Mouse (Mus musculus) liver, postnatal 0 days (tissue): ENCODE measurements around the gene Tmem161b. TPM values are rescaled to one million over a fixed set of nuclear protein-coding genes. Genes with fewer than 3 reads are reported as not detected.
"Not testable (repeated sequence)": the region's sequence is repeated elsewhere in the genome, so short reads cannot be mapped to it uniquely, and the experiment has no call there.

ENCODE experiments used
- ATAC-seq: fragments of 200-750 bp; cut with Nextera tagmentation; 2 replicates; pipeline ENCODE4 v1.8.0; 2017; ENCODE audit warnings: mild to moderate bottlenecking, moderate library complexity
- DNase-seq: peaks from one replicate; pipeline ENCODE4 v3.0.0-alpha.2; 2016
- H3K27ac ChIP-seq: fragments of 300-500 bp; sonication (generic); 2 replicates; pipeline ENCODE4 v1.5.1; 2014; ENCODE audit warnings: antibody characterized with exemption, moderate library complexity, mild to moderate bottlenecking, low read depth
- H3K27me3 ChIP-seq: fragments of 300-500 bp; sonication (generic); 2 replicates; pipeline ENCODE4 v1.6.1; 2014; ENCODE audit warnings: low read length, control low read depth, mixed read lengths; ENCODE audit not compliant: insufficient read depth
- H3K36me3 ChIP-seq: fragments of 300-500 bp; sonication (generic); replicated peaks from 2 replicates; pipeline ENCODE4 v1.6.1; 2014; ENCODE audit warnings: mild to moderate bottlenecking, control low read depth, low read length, moderate library complexity, mixed read lengths; ENCODE audit not compliant: insufficient read depth
- H3K4me1 ChIP-seq: fragments of 300-500 bp; sonication (generic); 2 replicates; pipeline ENCODE4 v1.6.1; 2014; ENCODE audit warnings: antibody characterized with exemption, mild to moderate bottlenecking, control low read depth; ENCODE audit not compliant: insufficient read depth
- H3K4me2 ChIP-seq: fragments of 300-500 bp; sonication (generic); 2 replicates; pipeline ENCODE4 v1.6.1; 2014; ENCODE audit warnings: low read depth, mild to moderate bottlenecking, low read length, moderate library complexity, mixed read lengths
- H3K4me3 ChIP-seq: fragments of 300-500 bp; sonication (generic); 2 replicates; pipeline ENCODE4 v1.5.1; 2014; ENCODE audit warnings: low read depth, low read length
- H3K9ac ChIP-seq: fragments of 300-500 bp; sonication (generic); replicated peaks from 2 replicates; pipeline ENCODE4 v1.6.1; 2014; ENCODE audit warnings: mild to moderate bottlenecking, moderate library complexity
- H3K9me3 ChIP-seq: fragments of 300-500 bp; sonication (generic); 2 replicates; pipeline ENCODE4 v1.6.1; 2016; ENCODE audit warnings: mild to moderate bottlenecking, control low read depth, low read length, mixed read lengths
- CTCF ChIP-seq: sonication (generic); IDR thresholded peaks from 2 replicates; pipeline ENCODE4 v1.5.1; 2016; ENCODE audit warnings: antibody characterized with exemption, low read depth
- EP300 ChIP-seq: IDR thresholded peaks from 2 replicates; pipeline ENCODE4 v1.6.1; 2016; ENCODE audit warnings: antibody characterized with exemption, low read depth, mild to moderate bottlenecking
- WGBS: fragments of 180-500 bp; shearing (Covaris S2); extraction: QIAGEN DNeasy Blood & Tissue Kit; methylation state at CpG from one replicate; pipeline ENCODE4 v1.1.7; 2014; ENCODE audit not compliant: insufficient replicate concordance; 5-methylcytosine and 5-hydroxymethylcytosine counted together
- polyA plus RNA-seq: library from polyadenylated mRNA; unstranded; fragments of >200 nt; fragmentation: Nextera tagmentation; extraction: Ambion mirVana; gene quantifications from 2 replicates; pipeline ENCODE4 v1.2.1, GENCODE M21; 2015

Gene Tmem161b
- polyA plus RNA-seq, result 6.5 and 7.9 TPM in 2 replicates

DNA sequence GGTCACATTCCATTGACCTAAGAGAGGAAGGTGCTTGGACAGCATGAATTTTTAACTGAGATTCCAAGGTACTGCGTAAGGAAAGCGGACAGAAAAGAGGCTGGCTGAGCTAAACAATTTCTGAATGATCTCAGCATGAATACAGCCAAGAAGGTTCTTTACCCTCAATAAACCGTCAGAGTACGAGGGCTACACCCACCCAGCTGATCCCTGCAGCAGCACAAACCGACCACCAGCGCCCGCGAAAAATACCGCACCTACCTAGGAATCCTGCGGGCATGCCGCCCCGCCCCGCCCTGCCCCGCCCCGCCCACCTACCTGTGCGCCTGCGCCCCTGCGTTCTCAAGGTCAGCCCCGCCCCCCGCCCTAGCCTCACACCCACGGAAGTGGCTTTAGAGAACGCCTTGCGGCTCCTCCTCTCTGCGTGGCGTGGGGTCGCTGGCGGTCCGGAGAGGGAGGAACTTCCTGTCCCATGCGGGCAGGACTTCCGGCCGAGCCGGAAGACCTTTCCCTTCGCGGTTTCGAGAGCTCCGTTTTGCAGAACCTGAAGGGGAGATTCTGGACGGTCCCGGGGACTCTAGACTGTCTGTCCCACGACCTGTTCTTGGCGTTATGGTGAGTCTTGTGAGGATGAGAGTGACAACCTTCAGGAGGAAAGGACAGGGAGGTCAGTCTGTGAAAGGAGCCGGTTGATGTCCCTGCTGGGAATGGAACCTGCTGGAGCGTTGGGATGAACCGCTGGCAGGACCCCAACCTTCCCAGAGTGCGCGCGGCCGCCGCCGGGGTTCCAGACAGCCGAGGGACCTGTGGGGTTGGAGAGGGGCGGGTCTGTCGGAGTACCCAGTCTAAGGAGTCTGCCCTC lies at the start of gene Tmem161b:
TSS of gene Tmem161b (plus strand) at position 477 of the 862 bp plus-strand sequence.
- no peaks in the 10 kb centered on the region for H3K36me3 ChIP-seq
- peak within 1 kb of the TSS; percentile 93 for H3K4me2 ChIP-seq
- peak within 1 kb of the TSS; percentile 83 for H3K27ac ChIP-seq
- H3K9me3 ChIP-seq, result no peaks in the 10 kb centered on the region
- H3K4me3 ChIP-seq, result peak within 1 kb of the TSS; percentile 79
- peak; percentile 49 for TF ChIP-seq EP300
- peak; percentile 25 for TF ChIP-seq CTCF
- 1% methylated on average over 42 of the region's 52 CpGs for WGBS
- no peaks in the 10 kb centered on the region for H3K27me3 ChIP-seq
- H3K9ac ChIP-seq, result peak within 1 kb of the TSS; percentile 84
- peaks cover 13% of the 10 kb centered on the region; the same call in 1 of the 2 replicates for H3K4me1 ChIP-seq
- DNase-seq (peak; percentile 89), ATAC-seq (peak; percentile 100)

DNA sequence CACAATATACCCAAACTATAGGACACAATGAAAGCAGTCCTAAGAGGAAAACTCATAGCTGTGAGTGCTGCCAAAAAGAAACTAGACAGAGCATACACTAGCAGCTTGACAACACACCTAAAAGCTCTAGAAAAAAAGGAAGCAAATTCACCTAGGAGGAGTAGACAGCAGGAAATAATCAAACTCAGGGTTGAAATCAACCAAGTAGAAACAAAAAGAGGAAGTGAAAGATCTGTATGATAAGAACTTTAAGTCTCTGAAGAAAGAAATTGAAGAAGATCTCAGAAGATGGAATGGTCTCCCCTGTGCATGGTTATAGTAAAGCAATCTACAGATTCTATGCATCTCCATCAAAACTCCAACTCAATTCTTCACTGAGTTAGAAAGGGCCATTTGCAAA lies 36.3 kb upstream of the Tmem161b start:
- not testable (repeated sequence) for H3K4me3 ChIP-seq, H3K9ac ChIP-seq, H3K4me1 ChIP-seq, ATAC-seq, DNase-seq, H3K27ac ChIP-seq, H3K4me2 ChIP-seq, H3K9me3 ChIP-seq, H3K36me3 ChIP-seq, H3K27me3 ChIP-seq

DNA sequence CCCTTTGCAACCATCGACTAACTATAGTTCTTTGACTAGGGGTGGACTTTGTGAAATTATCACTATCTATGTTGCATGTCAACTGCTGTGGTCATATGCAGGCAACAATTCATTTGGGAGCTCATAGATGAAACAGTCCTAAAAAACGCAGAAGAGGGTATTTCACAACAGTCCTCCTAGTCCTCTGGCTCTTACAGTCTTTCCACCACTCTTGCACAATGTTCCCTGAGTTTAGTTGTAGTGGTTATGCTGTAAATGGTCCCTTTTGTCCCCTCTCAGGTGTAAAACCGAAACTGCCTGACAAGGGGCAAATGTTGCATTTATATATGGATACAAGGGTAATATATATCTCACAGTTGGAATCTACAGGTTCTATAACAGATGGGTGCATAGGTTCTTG lies 29.4 kb upstream of the Tmem161b start:
- ATAC-seq, result no peak
- H3K27ac ChIP-seq, result no peak overlapping the region
- H3K4me2 ChIP-seq, result no peak overlapping the region
- H3K4me3 ChIP-seq, result no peak overlapping the region
- H3K9me3 ChIP-seq, result no peaks in the 10 kb centered on the region
- no peaks in the 10 kb centered on the region for H3K4me1 ChIP-seq
- H3K9ac ChIP-seq, result no peak overlapping the region
- WGBS, result 53% methylated on average over 3 of the region's 3 CpGs
- no peaks in the 10 kb centered on the region for H3K36me3 ChIP-seq
- TF ChIP-seq EP300, result no peak
- no peak for TF ChIP-seq CTCF
- no peaks in the 10 kb centered on the region for H3K27me3 ChIP-seq
- no peak for DNase-seq

DNA sequence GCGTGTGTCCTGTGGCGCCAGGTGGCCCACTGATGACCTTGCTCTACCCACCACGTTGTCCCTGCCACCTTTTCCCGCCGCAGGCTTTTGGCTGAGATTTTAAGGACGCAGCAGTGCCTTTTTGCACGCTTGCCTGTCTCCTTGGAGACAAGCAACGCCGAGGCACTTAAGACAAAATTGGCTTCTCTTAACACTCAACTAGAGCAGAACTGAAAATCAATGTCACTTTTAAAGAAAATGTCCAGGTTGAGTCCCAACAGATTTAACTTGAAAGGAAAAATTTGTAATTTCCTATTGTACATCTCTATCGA lies 541 bp downstream of the Tmem161b start:
- Histone ChIP-seq H3K4me3 (peak overlapping the region; percentile 79), H3K9me3 (no peaks in the 10 kb centered on the region), H3K4me2 (peak overlapping the region; percentile 93), H3K27ac (peak overlapping the region; percentile 83), H3K27me3 (no peaks in the 10 kb centered on the region), H3K4me1 (peaks cover 13% of the 10 kb centered on the region; the same call in 1 of the 2 replicates), H3K9ac (peak overlapping the region; percentile 84), H3K36me3 (no peaks in the 10 kb centered on the region)
- ATAC-seq (no peak), DNase-seq (no peak)
- no peak for TF ChIP-seq EP300
- no peak for TF ChIP-seq CTCF
- WGBS, result 4% methylated on average over 10 of the region's 10 CpGs

DNA sequence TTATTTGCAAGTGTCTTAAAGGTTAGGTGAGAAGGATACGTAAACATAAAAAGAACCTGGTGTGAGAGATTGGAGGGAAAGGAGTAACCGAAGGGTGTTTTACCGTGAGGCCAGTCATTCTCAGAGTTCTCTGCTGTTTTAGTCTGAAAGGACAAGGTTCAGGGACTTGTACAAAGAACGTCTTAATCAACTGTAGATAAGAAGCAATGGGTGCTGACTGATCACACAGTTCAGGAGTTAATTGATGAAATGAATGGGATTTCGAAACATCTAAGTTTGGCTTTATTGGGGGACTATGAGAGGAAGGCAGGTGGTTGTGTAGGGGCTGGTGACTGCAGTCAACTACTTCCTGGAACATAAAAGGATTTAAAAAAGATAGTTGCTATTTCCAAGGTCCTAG lies 922 bp downstream of the Tmem161b start:
- WGBS, result 42% methylated on average over 5 of the region's 5 CpGs
- H3K36me3 ChIP-seq, result no peaks in the 10 kb centered on the region
- ATAC-seq (no peak), DNase-seq (no peak)
- no peaks in the 10 kb centered on the region for H3K27me3 ChIP-seq
- H3K9ac ChIP-seq, result no peak overlapping the region
- TF ChIP-seq CTCF, result no peak
- TF ChIP-seq EP300, result no peak
- peak overlapping the region; percentile 79 for H3K4me3 ChIP-seq
- peaks cover 13% of the 10 kb centered on the region; the same call in 1 of the 2 replicates for H3K4me1 ChIP-seq
- H3K9me3 ChIP-seq, result no peaks in the 10 kb centered on the region
- H3K4me2 ChIP-seq, result peak overlapping the region; percentile 93
- H3K27ac ChIP-seq, result no peak overlapping the region

DNA sequence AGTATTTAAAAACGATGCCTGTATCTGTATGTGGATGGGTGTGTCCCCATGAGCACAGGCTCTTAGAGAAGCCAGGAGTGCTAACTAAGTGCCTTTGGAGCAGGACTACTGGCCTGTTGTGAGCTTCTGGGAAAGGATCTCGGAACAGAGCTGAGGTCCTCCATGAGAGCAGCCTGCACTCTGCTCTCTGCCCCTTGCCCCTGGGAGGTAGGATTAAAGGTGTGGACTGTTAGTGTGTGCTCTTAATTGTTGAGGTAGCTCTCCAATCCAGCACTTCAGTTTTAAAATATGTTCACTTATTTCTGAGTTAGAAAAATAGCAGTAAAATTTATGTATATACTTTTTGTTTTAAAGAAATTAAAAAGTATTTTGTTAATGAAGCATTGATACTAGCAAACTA lies 11.9 kb downstream of the Tmem161b start:
- DNase-seq, result no peak
- Histone ChIP-seq H3K27me3 (no peaks in the 10 kb centered on the region), H3K36me3 (no peaks in the 10 kb centered on the region), H3K4me2 (no peak overlapping the region), H3K4me3 (no peak overlapping the region), H3K9me3 (no peaks in the 10 kb centered on the region), H3K27ac (no peak overlapping the region), H3K4me1 (no peaks in the 10 kb centered on the region), H3K9ac (no peak overlapping the region)
- no peak for ATAC-seq
- WGBS, result 71% methylated on average over 2 of the region's 2 CpGs
- TF ChIP-seq CTCF (no peak), EP300 (no peak)
